Mouse (Mus musculus) limb, embryonic 13.5 days (tissue): ENCODE results near the gene Nectin2. TPM values are rescaled to one million over a fixed set of nuclear protein-coding genes. Genes with fewer than 3 reads are reported as not detected.

Experiments
- ATAC-seq: fragments of 200-750 bp; cut with Nextera tagmentation; 2 replicates; pipeline ENCODE4 v1.8.0; 2017; ENCODE audit warnings: low read depth, moderate number of reproducible peaks, moderate TSS enrichment; ENCODE audit not compliant: low FRiP score
- H3K27ac ChIP-seq: fragments of 300-500 bp; sonication (generic); 2 replicates; pipeline ENCODE4 v1.5.1; 2015; ENCODE audit warnings: inconsistent platforms, mild to moderate bottlenecking, moderate library complexity
- H3K27me3 ChIP-seq: fragments of 300-500 bp; sonication (generic); 2 replicates; pipeline ENCODE4 v1.6.1; 2015; ENCODE audit warnings: mild to moderate bottlenecking, inconsistent platforms
- H3K36me3 ChIP-seq: fragments of 300-500 bp; sonication (generic); 2 replicates; pipeline ENCODE4 v1.6.1; 2015; ENCODE audit warnings: inconsistent platforms, mild to moderate bottlenecking, moderate library complexity
- H3K4me1 ChIP-seq: fragments of 300-500 bp; sonication (generic); 2 replicates; pipeline ENCODE4 v1.6.1; 2015; ENCODE audit warnings: inconsistent platforms
- H3K4me2 ChIP-seq: fragments of 300-500 bp; sonication (generic); replicated peaks from 2 replicates; pipeline ENCODE4 v1.6.1; 2015; ENCODE audit warnings: inconsistent platforms, mild to moderate bottlenecking, moderate library complexity
- H3K4me3 ChIP-seq: fragments of 300-500 bp; sonication (generic); 2 replicates; pipeline ENCODE4 v1.5.1; 2015; ENCODE audit warnings: moderate library complexity, mild to moderate bottlenecking, inconsistent platforms
- H3K9ac ChIP-seq: fragments of 300-500 bp; sonication (generic); 2 replicates; pipeline ENCODE4 v1.6.1; 2015; ENCODE audit warnings: mild to moderate bottlenecking, inconsistent platforms
- H3K9me3 ChIP-seq: fragments of 300-500 bp; sonication (generic); 2 replicates; pipeline ENCODE4 v1.6.1; 2016; ENCODE audit warnings: inconsistent platforms
- WGBS: fragments of 180-500 bp; shearing (Covaris S2); methylation state at CpG from one replicate; pipeline ENCODE4 v1.1.7; 2015; 5-methylcytosine and 5-hydroxymethylcytosine counted together
- polyA plus RNA-seq: library from polyadenylated mRNA; unstranded; fragments of >200 nt; fragmentation: Nextera tagmentation; extraction: Ambion mirVana; gene quantifications from 2 replicates; pipeline ENCODE4 v1.2.1, GENCODE M21; 2015

Nectin2 gene
- polyA plus RNA-seq, 1 experiment from 2014 or later, result 88.7 TPM

- Histone ChIP-seq H3K36me3 (peaks cover 78% of the 10 kb centered on the region), H3K27ac (no peak overlapping the region), H3K4me1 (peaks cover 2% of the 10 kb centered on the region; the same call in 1 of the 2 replicates), H3K4me2 (no peak overlapping the region), H3K27me3 (no peaks in the 10 kb centered on the region), H3K9ac (no peak overlapping the region), H3K9me3 (no peaks in the 10 kb centered on the region), H3K4me3 (no peak overlapping the region)
- 91% methylated on average over 16 of the region's 16 CpGs for whole genome bisulfite sequencing
- no peak for ATAC-seq
Observed at GRCm38 (mm10) chr7:19736389-19737057, 13.8 kb downstream of the Nectin2 start.

- Histone ChIP-seq H3K36me3 (peaks cover 86% of the 10 kb centered on the region), H3K4me2 (no peak overlapping the region), H3K27ac (no peak overlapping the region), H3K4me1 (no peaks in the 10 kb centered on the region), H3K4me3 (no peak overlapping the region), H3K9ac (no peak overlapping the region), H3K9me3 (no peaks in the 10 kb centered on the region), H3K27me3 (no peaks in the 10 kb centered on the region)
- 86% methylated on average over 10 of the region's 10 CpGs for WGBS
- no peak for ATAC-seq
Observed at GRCm38 (mm10) chr7:19734178-19734666, 16.1 kb downstream of the Nectin2 start.

GRCm38 (mm10) chr7:19726541-19726940, 23.7 kb downstream of the Nectin2 start:
- ATAC-seq, result no peak
- Histone ChIP-seq H3K27me3 (no peaks in the 10 kb centered on the region), H3K4me3 (no peak overlapping the region), H3K27ac (no peak overlapping the region), H3K36me3 (peaks cover 98% of the 10 kb centered on the region), H3K9me3 (peaks cover 6% of the 10 kb centered on the region), H3K4me2 (no peak overlapping the region), H3K9ac (no peak overlapping the region), H3K4me1 (no peaks in the 10 kb centered on the region)
- 88% methylated on average over 4 of the region's 4 CpGs for WGBS

GRCm38 (mm10) chr7:19724167-19724566, 26.1 kb downstream of the Nectin2 start:
- Histone ChIP-seq H3K27me3 (no peaks in the 10 kb centered on the region), H3K9ac (no peak overlapping the region), H3K4me3 (no peak overlapping the region), H3K9me3 (peaks cover 19% of the 10 kb centered on the region), H3K4me2 (no peak overlapping the region), H3K4me1 (no peaks in the 10 kb centered on the region), H3K27ac (no peak overlapping the region), H3K36me3 (peaks cover 98% of the 10 kb centered on the region)
- ATAC-seq, result no peak
- 92% methylated on average over 12 of the region's 12 CpGs for WGBS

- 90% methylated on average over 6 of the region's 6 CpGs for WGBS
- no peak for ATAC-seq
Observed at GRCm38 (mm10) chr7:19722754-19723195, 27.5 kb downstream of the Nectin2 start.

GRCm38 (mm10) chr7:19719200-19719599, 31.1 kb downstream of the Nectin2 start:
- peaks cover 19% of the 10 kb centered on the region for H3K9me3 ChIP-seq
- no peak overlapping the region for H3K9ac ChIP-seq
- no peaks in the 10 kb centered on the region for H3K27me3 ChIP-seq
- H3K36me3 ChIP-seq, result peaks cover 71% of the 10 kb centered on the region
- no peak overlapping the region for H3K4me3 ChIP-seq
- ATAC-seq, result no peak
- no peak overlapping the region for H3K4me2 ChIP-seq
- H3K4me1 ChIP-seq, result peaks cover 13% of the 10 kb centered on the region
- no peak overlapping the region for H3K27ac ChIP-seq
- 92% methylated on average over 4 of the region's 4 CpGs for WGBS

More at GRCm38 (mm10) chr7:19722754-19723195, 27.5 kb downstream of the Nectin2 start:
- Histone ChIP-seq H3K4me1 (no peaks in the 10 kb centered on the region), H3K4me2 (no peak overlapping the region), H3K27me3 (no peaks in the 10 kb centered on the region), H3K9ac (no peak overlapping the region), H3K36me3 (peaks cover 95% of the 10 kb centered on the region), H3K9me3 (peaks cover 19% of the 10 kb centered on the region), H3K27ac (no peak overlapping the region), H3K4me3 (no peak overlapping the region)

- H3K36me3 ChIP-seq, result peaks cover 70% of the 10 kb centered on the region
- no peak overlapping the region for H3K9ac ChIP-seq
- no peaks in the 10 kb centered on the region for H3K27me3 ChIP-seq
- no peak overlapping the region for H3K4me3 ChIP-seq
- no peak for ATAC-seq
- H3K9me3 ChIP-seq, result peaks cover 19% of the 10 kb centered on the region
- H3K4me1 ChIP-seq, result peaks cover 20% of the 10 kb centered on the region
- H3K4me2 ChIP-seq, result no peak overlapping the region
- H3K27ac ChIP-seq, result no peak overlapping the region
- WGBS, result 90% methylated on average over 5 of the region's 5 CpGs
Observed at GRCm38 (mm10) chr7:19718297-19718952, 31.9 kb downstream of the Nectin2 start.

- peaks cover 19% of the 10 kb centered on the region for H3K9me3 ChIP-seq
- WGBS, result 85% methylated on average over 4 of the region's 4 CpGs
- no peaks in the 10 kb centered on the region for H3K27me3 ChIP-seq
- H3K27ac ChIP-seq, result no peak overlapping the region
- H3K36me3 ChIP-seq, result peaks cover 69% of the 10 kb centered on the region
- H3K4me2 ChIP-seq, result no peak overlapping the region
- H3K4me1 ChIP-seq, result peaks cover 22% of the 10 kb centered on the region
- no peak for ATAC-seq
- H3K4me3 ChIP-seq, result no peak overlapping the region
- H3K9ac ChIP-seq, result no peak overlapping the region
Observed at GRCm38 (mm10) chr7:19717346-19717745, 32.9 kb downstream of the Nectin2 start.

GRCm38 (mm10) chr7:19716822-19717221, 33.5 kb downstream of the Nectin2 start:
- Histone ChIP-seq H3K9ac (no peak overlapping the region), H3K36me3 (peaks cover 70% of the 10 kb centered on the region)

GRCm38 (mm10) chr7:19716055-19716682, 34.1 kb downstream of the Nectin2 start:
- 8% methylated on average over 18 of the region's 18 CpGs for WGBS
- Histone ChIP-seq H3K36me3 (peaks cover 70% of the 10 kb centered on the region), H3K4me3 (peak overlapping the region; percentile 100), H3K27me3 (no peaks in the 10 kb centered on the region), H3K9me3 (peaks cover 9% of the 10 kb centered on the region), H3K4me1 (peaks cover 22% of the 10 kb centered on the region), H3K9ac (no peak overlapping the region), H3K4me2 (peak overlapping the region; percentile 69), H3K27ac (peak overlapping the region; percentile 85)
- no peak for ATAC-seq

More at GRCm38 (mm10) chr7:19716822-19717221, 33.5 kb downstream of the Nectin2 start:
- ATAC-seq, result no peak
- H3K27me3 ChIP-seq, result no peaks in the 10 kb centered on the region
- peaks cover 16% of the 10 kb centered on the region for H3K9me3 ChIP-seq
- H3K27ac ChIP-seq, result no peak overlapping the region; the same call in 1 of the 2 replicates
- peak overlapping the region; percentile 100 for H3K4me3 ChIP-seq
- peaks cover 22% of the 10 kb centered on the region for H3K4me1 ChIP-seq
- WGBS, result 90% methylated on average over 2 of the region's 2 CpGs
- peak overlapping the region; percentile 69 for H3K4me2 ChIP-seq

GRCm38 (mm10) chr7:19715239-19716054, 34.8 kb downstream of the Nectin2 start, which contains the start of gene Tomm40:
Gene Tomm40 (minus strand): TSS chr7:19715438.
- Histone ChIP-seq H3K9ac (peak within 1 kb of the TSS; percentile 98), H3K4me2 (peak within 1 kb of the TSS; percentile 93), H3K27me3 (no peaks in the 10 kb centered on the region), H3K36me3 (peaks cover 70% of the 10 kb centered on the region), H3K9me3 (peaks cover 2% of the 10 kb centered on the region), H3K4me1 (peaks cover 22% of the 10 kb centered on the region), H3K27ac (peak within 1 kb of the TSS; percentile 85), H3K4me3 (peak within 1 kb of the TSS; percentile 100)
- ATAC-seq, result peak; percentile 100
- under 1% methylated on average over 59 of the region's 59 CpGs for WGBS
